Mouse (Mus musculus) intestine, embryonic 16.5 days (tissue): ENCODE results near the gene Sp7. TPM values are rescaled to one million over a fixed set of nuclear protein-coding genes. Genes with fewer than 3 reads are reported as not detected.

Source experiments
- ATAC-seq: fragments of 200-750 bp; cut with Nextera tagmentation; 2 replicates; pipeline ENCODE4 v1.8.0; 2017; ENCODE audit warnings: moderate TSS enrichment, moderate library complexity
- H3K27ac ChIP-seq: fragments of 300-500 bp; sonication (generic); 2 replicates; pipeline ENCODE4 v1.5.1; 2014; ENCODE audit warnings: mild to moderate bottlenecking, low read length
- H3K27me3 ChIP-seq: fragments of 300-500 bp; sonication (generic); replicated peaks from 2 replicates; pipeline ENCODE4 v1.6.1; 2014; ENCODE audit warnings: low read length, control low read depth, mixed read lengths; ENCODE audit not compliant: control insufficient read depth, insufficient read depth
- H3K36me3 ChIP-seq: fragments of 300-500 bp; sonication (generic); 2 replicates; pipeline ENCODE4 v1.6.1; 2014; ENCODE audit warnings: low read length, control low read depth; ENCODE audit not compliant: control insufficient read depth, insufficient read depth
- H3K4me1 ChIP-seq: fragments of 300-500 bp; sonication (generic); 2 replicates; pipeline ENCODE4 v1.6.1; 2014; ENCODE audit warnings: low read length, control low read depth, mixed read lengths; ENCODE audit not compliant: control insufficient read depth, insufficient read depth
- H3K4me2 ChIP-seq: fragments of 300-500 bp; sonication (generic); 2 replicates; pipeline ENCODE4 v1.6.1; 2014; ENCODE audit warnings: low read depth, low read length, control low read depth
- H3K4me3 ChIP-seq: fragments of 300-500 bp; sonication (generic); 2 replicates; pipeline ENCODE4 v1.5.1; 2014; ENCODE audit warnings: mild to moderate bottlenecking, low read length
- H3K9ac ChIP-seq: fragments of 300-500 bp; sonication (generic); 2 replicates; pipeline ENCODE4 v1.6.1; 2014; ENCODE audit warnings: low read depth, low read length
- H3K9me3 ChIP-seq: fragments of 300-500 bp; sonication (generic); 2 replicates; pipeline ENCODE4 v1.6.1; 2016; ENCODE audit warnings: low read length, control low read depth; ENCODE audit not compliant: control insufficient read depth
- WGBS: fragments of 180-500 bp; shearing (Covaris S2); extraction: QIAGEN DNeasy Blood & Tissue Kit; methylation state at CpG from one replicate; pipeline ENCODE4 v1.1.7; 2014; 5-methylcytosine and 5-hydroxymethylcytosine counted together
- polyA plus RNA-seq: library from polyadenylated mRNA; unstranded; fragments of >200 nt; fragmentation: Nextera tagmentation; extraction: Ambion mirVana; gene quantifications from 2 replicates; pipeline ENCODE4 v1.2.1, GENCODE M21; 2015

Sp7 gene
- polyA plus RNA-seq, 1 experiment from 2014 or later, result 0.50 TPM

DNA sequence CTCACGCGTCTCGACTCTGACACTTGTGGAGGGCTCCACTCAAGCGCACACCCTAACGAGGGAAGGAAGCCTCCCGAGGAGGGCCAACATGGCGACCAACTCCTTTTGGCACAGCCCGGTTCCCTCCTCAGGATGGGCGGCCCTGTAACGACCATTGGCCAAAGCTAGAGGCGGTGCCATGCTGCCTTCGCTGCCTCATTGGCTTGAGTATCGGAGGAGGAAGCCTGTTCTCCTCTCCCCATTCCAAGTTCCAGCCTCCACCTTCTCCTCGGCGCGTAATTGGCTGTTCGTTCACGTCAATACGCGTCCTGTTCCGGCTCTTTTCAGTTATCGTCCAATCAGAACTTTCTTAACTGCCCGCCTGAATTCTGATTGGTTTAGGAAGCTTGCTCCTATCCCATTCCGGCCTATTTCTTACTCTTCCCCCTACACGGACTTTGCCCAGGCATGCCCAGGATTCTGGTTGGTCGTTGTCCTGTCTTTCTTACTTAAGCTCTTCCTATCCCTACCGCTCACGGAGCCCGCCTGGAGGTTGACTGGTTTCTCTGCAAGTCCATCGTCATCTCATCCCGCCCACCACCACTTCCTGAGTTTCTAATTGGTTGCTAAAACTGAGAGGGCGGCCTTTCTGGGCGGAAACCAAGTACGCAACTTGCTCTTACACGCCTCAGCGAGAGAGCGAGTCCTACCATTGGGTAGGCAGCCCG lies 38.7 kb upstream of the Sp7 start, which contains the start of gene Sp1:
Gene Sp1 (plus strand): TSS at position 655 of the 707 bp plus-strand sequence.
- H3K9ac ChIP-seq, result peak within 1 kb of the TSS; percentile 96

DNA sequence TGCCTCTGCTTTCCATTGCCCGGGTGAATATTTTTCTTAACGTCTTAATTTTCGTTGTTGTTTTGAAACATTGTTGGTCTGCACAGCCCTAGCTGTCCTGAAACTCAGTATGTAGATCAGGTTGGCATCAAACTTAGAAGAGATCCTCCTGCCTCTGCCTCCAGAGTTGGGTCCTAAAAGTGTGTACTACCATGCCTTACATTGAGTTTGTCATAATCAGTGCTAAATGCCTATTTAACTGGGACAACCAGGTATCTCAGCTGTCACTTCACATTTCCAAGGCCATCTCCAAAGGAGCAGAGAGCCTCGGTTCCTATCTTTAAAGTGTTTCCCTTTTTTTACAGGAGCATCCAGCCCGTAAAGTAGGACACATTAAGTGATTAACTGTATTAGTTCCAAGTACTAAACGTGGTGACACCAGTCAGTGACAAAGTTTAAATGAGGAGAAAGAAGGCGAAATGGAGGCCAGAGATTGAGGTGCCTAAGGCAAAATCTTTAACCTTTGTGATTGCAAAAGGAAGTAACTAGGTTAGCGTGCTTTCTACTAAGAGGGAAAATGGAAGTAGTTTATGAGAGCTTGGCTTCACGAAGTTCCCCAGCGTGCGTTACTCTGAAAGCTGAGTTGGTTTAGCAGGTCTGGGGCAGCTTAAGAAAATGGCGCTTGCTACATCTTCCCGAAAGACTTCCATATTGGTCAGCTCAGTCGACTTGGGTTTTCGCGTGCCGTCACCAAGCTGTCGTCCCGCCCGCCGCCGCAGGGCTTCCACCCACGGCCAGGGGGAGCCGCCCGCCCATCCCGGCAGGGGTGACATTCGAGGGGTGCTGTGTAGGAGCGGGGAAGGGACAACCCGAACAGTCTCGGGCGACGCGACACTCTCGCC lies 37.9 kb upstream of the Sp7 start:
- no peak; the same call in 1 of the 2 replicates for ATAC-seq
- Histone ChIP-seq H3K36me3 (peaks cover 12% of the 10 kb centered on the region; the same call in 1 of the 2 replicates), H3K27ac (peak overlapping the region; percentile 100), H3K9me3 (no peaks in the 10 kb centered on the region), H3K27me3 (no peaks in the 10 kb centered on the region), H3K4me3 (peak overlapping the region; percentile 58), H3K4me1 (peaks cover 22% of the 10 kb centered on the region), H3K9ac (peak overlapping the region; percentile 86), H3K4me2 (peak overlapping the region; percentile 71)
- 15% methylated on average over 34 of the region's 34 CpGs for WGBS

More for the DNA sequence above, 38.7 kb upstream of the Sp7 start, which contains the start of gene Sp1:
- WGBS, result under 1% methylated on average over 38 of the region's 38 CpGs
- ATAC-seq, result peak; percentile 97
- Histone ChIP-seq H3K9me3 (no peaks in the 10 kb centered on the region), H3K4me3 (peak within 1 kb of the TSS; percentile 76), H3K4me2 (peak within 1 kb of the TSS; percentile 71), H3K27me3 (no peaks in the 10 kb centered on the region), H3K27ac (peak within 1 kb of the TSS; percentile 100), H3K4me1 (peaks cover 26% of the 10 kb centered on the region), H3K36me3 (peaks cover 16% of the 10 kb centered on the region)

DNA sequence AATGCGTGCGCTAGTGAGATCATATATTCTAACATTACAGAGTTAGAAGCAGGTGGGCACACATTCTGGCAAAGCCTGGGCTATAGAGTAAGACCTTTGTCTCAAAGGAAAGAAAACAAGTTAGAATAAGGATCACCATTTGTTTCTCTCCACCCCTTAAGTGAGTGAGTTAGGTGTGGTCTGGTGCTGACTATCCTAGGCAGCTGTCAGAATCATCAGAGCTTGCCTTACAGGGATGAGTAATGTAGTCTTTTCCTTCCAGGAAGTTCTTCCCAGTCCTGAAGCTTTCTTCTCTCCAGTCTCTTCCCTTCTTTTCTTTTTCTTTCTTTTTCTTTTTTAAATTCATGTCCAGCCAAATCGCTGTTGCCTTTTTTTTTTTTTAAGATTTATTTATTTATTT lies 35.2 kb upstream of the Sp7 start:
- Histone ChIP-seq H3K4me2 (no peak overlapping the region), H3K27me3 (no peaks in the 10 kb centered on the region), H3K9me3 (no peaks in the 10 kb centered on the region), H3K9ac (no peak overlapping the region), H3K4me1 (peaks cover 14% of the 10 kb centered on the region), H3K36me3 (no peaks in the 10 kb centered on the region), H3K27ac (no peak overlapping the region), H3K4me3 (no peak overlapping the region)
- ATAC-seq, result no peak
- WGBS, result 96% methylated on average over 3 of the region's 3 CpGs

GRCm38 (mm10) chr15:102401278-102401677 lies 34.3 kb upstream of the Sp7 start:
- no peak overlapping the region for H3K9ac ChIP-seq
- no peaks in the 10 kb centered on the region for H3K27me3 ChIP-seq
- ATAC-seq, result no peak
- no peak overlapping the region for H3K27ac ChIP-seq
- H3K4me2 ChIP-seq, result no peak overlapping the region
- H3K4me1 ChIP-seq, result peaks cover 11% of the 10 kb centered on the region; the same call in 1 of the 2 replicates
- no peak overlapping the region for H3K4me3 ChIP-seq
- H3K36me3 ChIP-seq, result no peaks in the 10 kb centered on the region
- H3K9me3 ChIP-seq, result no peaks in the 10 kb centered on the region
- 86% methylated on average over 2 of the region's 2 CpGs for WGBS

- Histone ChIP-seq H3K27me3 (no peaks in the 10 kb centered on the region), H3K27ac (peak overlapping the region; percentile 97), H3K4me2 (peak overlapping the region; percentile 62; the same call in 1 of the 2 replicates), H3K36me3 (no peaks in the 10 kb centered on the region), H3K4me3 (no peak overlapping the region), H3K9ac (no peak overlapping the region), H3K9me3 (no peaks in the 10 kb centered on the region), H3K4me1 (peaks cover 11% of the 10 kb centered on the region; the same call in 1 of the 2 replicates)
- 84% methylated on average over 10 of the region's 10 CpGs for WGBS
- no peak for ATAC-seq
Observed at GRCm38 (mm10) chr15:102400476-102401045, 33.6 kb upstream of the Sp7 start.

- peak overlapping the region; percentile 67 for H3K9ac ChIP-seq
- peak overlapping the region; percentile 48 for H3K4me3 ChIP-seq
- peaks cover 16% of the 10 kb centered on the region for H3K4me1 ChIP-seq
- H3K4me2 ChIP-seq, result peak overlapping the region; percentile 62
- H3K27ac ChIP-seq, result peak overlapping the region; percentile 97
- 2% methylated on average over 34 of the region's 34 CpGs for WGBS
- no peaks in the 10 kb centered on the region for H3K9me3 ChIP-seq
- ATAC-seq, result peak; percentile 89
- no peaks in the 10 kb centered on the region for H3K27me3 ChIP-seq
- H3K36me3 ChIP-seq, result no peaks in the 10 kb centered on the region
Observed at GRCm38 (mm10) chr15:102399229-102400221, 32.5 kb upstream of the Sp7 start.

DNA sequence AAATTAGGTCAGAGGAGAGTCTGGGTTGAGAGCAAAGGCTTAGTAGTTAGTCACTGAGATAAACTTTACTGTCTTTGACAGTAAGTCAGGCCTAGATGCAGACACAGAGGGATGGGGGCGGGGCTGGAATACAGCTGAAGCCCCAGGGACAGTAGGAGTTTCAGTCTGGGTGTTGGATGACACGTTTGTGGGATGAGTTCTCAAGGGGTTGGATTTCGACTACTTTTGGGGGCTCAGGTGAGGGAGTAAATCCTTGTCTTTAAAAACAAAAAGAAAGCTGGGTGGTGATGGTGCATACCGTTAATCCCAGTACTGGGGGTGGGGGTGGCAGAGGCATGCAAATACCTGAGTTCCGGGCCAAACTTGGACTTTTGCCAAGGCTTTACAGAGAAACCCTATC lies 31.6 kb upstream of the Sp7 start:
- H3K4me3 ChIP-seq, result peak overlapping the region; percentile 48; the same call in 1 of the 2 replicates
- H3K9me3 ChIP-seq, result no peaks in the 10 kb centered on the region
- H3K4me2 ChIP-seq, result peak overlapping the region; percentile 62
- H3K27me3 ChIP-seq, result no peaks in the 10 kb centered on the region
- peak overlapping the region; percentile 97 for H3K27ac ChIP-seq
- no peak for ATAC-seq
- H3K36me3 ChIP-seq, result no peaks in the 10 kb centered on the region
- H3K9ac ChIP-seq, result no peak overlapping the region
- peaks cover 21% of the 10 kb centered on the region for H3K4me1 ChIP-seq
- WGBS, result 24% methylated on average over 5 of the region's 5 CpGs

DNA sequence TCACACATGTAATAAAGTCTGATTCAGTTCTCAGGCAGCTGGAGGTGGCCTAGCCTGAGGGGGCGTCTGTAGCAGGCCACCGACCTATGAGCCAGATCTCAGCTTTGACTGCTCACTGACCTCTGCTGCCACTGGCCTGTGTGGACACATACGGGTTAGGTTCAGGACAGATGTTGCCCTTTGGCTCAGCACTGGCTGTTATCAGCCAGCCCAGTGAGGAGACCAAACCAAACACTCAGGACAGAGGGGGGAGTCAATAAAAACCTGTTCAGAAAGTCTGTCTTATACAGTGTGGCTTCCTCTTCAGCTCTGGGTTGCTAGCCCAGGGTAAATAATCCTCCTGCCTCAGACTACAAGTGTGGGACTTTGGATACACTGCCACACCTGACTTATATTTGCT lies 28.1 kb upstream of the Sp7 start:
- Histone ChIP-seq H3K27ac (peak overlapping the region; percentile 86), H3K4me1 (peaks cover 18% of the 10 kb centered on the region), H3K9ac (no peak overlapping the region), H3K27me3 (no peaks in the 10 kb centered on the region), H3K9me3 (no peaks in the 10 kb centered on the region), H3K36me3 (no peaks in the 10 kb centered on the region), H3K4me2 (no peak overlapping the region), H3K4me3 (no peak overlapping the region)
- 9% methylated on average over 3 of the region's 3 CpGs for WGBS
- peak; percentile 57 for ATAC-seq
